Mouse (Mus musculus): ENCODE results near the gene Exoc3l4.

Exoc3l4 gene

GRCm38 (mm10) chr12:111434164-111434744 lies 17.4 kb downstream of the Exoc3l4 start:
- WGBS, result 56% methylated on average over 6 of the region's 7 CpGs

GRCm38 (mm10) chr12:111434745-111435327 lies 18.0 kb downstream of the Exoc3l4 start:
- WGBS, result 59% methylated on average over 8 of the region's 8 CpGs

- WGBS, result 50% methylated on average over 3 of the region's 3 CpGs
These were observed 19.4 kb downstream of the Exoc3l4 start for GRCm38 (mm10) chr12:111436170-111436569.

GRCm38 (mm10) chr12:111436640-111437039 lies 19.8 kb downstream of the Exoc3l4 start:
- 49% methylated on average over 8 of the region's 8 CpGs for WGBS

GRCm38 (mm10) chr12:111437222-111437900 lies 20.5 kb downstream of the Exoc3l4 start:
- 80% methylated on average over 5 of the region's 5 CpGs for WGBS

GRCm38 (mm10) chr12:111438850-111439249 lies 22.0 kb downstream of the Exoc3l4 start:
- 91% methylated on average over 6 of the region's 6 CpGs for WGBS

- WGBS, result 98% methylated on average over 9 of the region's 9 CpGs
These were observed 24.0 kb downstream of the Exoc3l4 start for GRCm38 (mm10) chr12:111440701-111441373.

- WGBS, result 51% methylated on average over 3 of the region's 3 CpGs
These were observed 24.7 kb downstream of the Exoc3l4 start for GRCm38 (mm10) chr12:111441523-111441922.

GRCm38 (mm10) chr12:111442309-111443010 lies 25.6 kb downstream of the Exoc3l4 start, which contains the start of gene Tnfaip2:
Gene Tnfaip2 (plus strand): TSS chr12:111442469.
- 4% methylated on average over 48 of the region's 48 CpGs for WGBS

- 64% methylated on average over 15 of the region's 15 CpGs for WGBS
These were observed 26.4 kb downstream of the Exoc3l4 start for GRCm38 (mm10) chr12:111443011-111443870.

GRCm38 (mm10) chr12:111443921-111444831 lies 27.4 kb downstream of the Exoc3l4 start:
- 70% methylated on average over 10 of the region's 10 CpGs for WGBS

GRCm38 (mm10) chr12:111445161-111445889 lies 28.5 kb downstream of the Exoc3l4 start:
- 16% methylated on average over 52 of the region's 52 CpGs for WGBS

- 20% methylated on average over 27 of the region's 27 CpGs for WGBS
These were observed 29.2 kb downstream of the Exoc3l4 start for GRCm38 (mm10) chr12:111445890-111446613.

GRCm38 (mm10) chr12:111446745-111447144 lies 29.9 kb downstream of the Exoc3l4 start:
- WGBS, result 51% methylated on average over 5 of the region's 5 CpGs

GRCm38 (mm10) chr12:111447350-111447749 lies 30.5 kb downstream of the Exoc3l4 start:
- 49% methylated on average over 9 of the region's 9 CpGs for WGBS

GRCm38 (mm10) chr12:111447898-111448760 lies 31.3 kb downstream of the Exoc3l4 start:
- 54% methylated on average over 22 of the region's 22 CpGs for WGBS

- 47% methylated on average over 14 of the region's 14 CpGs for WGBS
These were observed 32.3 kb downstream of the Exoc3l4 start for GRCm38 (mm10) chr12:111448931-111449705.

Measured in cerebral cortex, adult 2 months (tissue).